In the genomic region with DNA sequence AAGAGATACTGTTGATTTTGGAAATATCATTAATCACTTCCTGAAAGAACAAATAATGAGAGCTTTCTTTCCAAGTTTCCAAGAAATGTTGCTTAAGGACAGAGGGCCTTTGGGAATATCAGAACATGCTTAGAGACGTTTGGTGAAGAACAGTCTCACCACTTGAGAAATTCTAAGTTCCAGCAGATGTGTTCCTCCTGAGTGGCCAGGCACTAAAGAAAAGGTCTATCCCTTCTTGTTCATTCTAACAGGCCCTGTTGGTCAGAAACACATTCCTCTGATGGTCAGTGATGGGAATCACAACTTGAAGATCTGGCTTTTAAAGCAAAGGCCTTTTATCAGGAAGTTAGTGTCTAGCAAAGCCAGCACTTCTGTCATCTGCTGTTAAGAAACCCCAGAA, we compare ENCODE assay signal across 15 mouse cellular contexts.
DNase-seq lines count a peak whose midpoint lies in the region.
"Had no signal": no experiment of that assay in that cellular context is flagged by ENCODE, and none has a peak within 500 bp of the region (broad histone marks: within the 10 kb centered on the region; RNA-seq: fewer than 3 reads in every experiment).

No protein-coding gene starts in this region.

- intact Hi-C loops in heart, postnatal 14 days (cut with DNase I), result no loop called here
- intact Hi-C loops in heart, postnatal 36 days (cut with DNase I), result no loop called here

- peak; percentile 35 to 42 for DNase-seq in heart, adult 18-20 months
- DNase-seq in heart, postnatal 14 days, result no peak
- peak; percentile 43 to 59 for DNase-seq in heart, adult 9 months (ENCODE audit: low spot score in 2 of 2)
- DNase-seq in heart, postnatal 36 days, result no peak
- peak; percentile 28 for DNase-seq in adipocyte (ENCODE audit: low spot score)
- DNase-seq in skeletal muscle tissue, adult 2 months (ENCODE audit: low read depth, low spot score), result peak; percentile 34
- DNase-seq: adrenal gland, adult 8-10 months; adrenal gland, postnatal 25 days; cerebellum, adult 11-12 months; cerebellum, adult 8-10 months; cerebellum, postnatal 14 days; forebrain, postnatal 0 days; gastrocnemius, postnatal 36 days; kidney, adult 18-20 months; kidney, adult 9 months had no signal

Comparison
In these comparisons a context has a peak if more than half of its experiments do, and no peak if none do; other contexts are left out.
1. DNase-seq: peak in heart, adult 18-20 months (2 of 2), heart, adult 9 months (2 of 2), adipocyte (single experiment) and skeletal muscle tissue, adult 2 months (single experiment); none in heart, postnatal 14 days (0 of 2) and heart, postnatal 36 days (0 of 2).